Mouse (Mus musculus) effector memory CD4-positive, alpha-beta T cell, adult 5 months (primary cell): ENCODE data around the gene Proz. TPM values are rescaled to one million over a fixed set of nuclear protein-coding genes. Genes with fewer than 3 reads are reported as not detected.

Experiments
- polyA plus RNA-seq: library from polyadenylated mRNA; unstranded; fragments of 100-300 nt; shearing (Covaris generic); gene quantifications from one replicate; pipeline ENCODE4 v1.2.1, GENCODE M21; 2017

Gene Proz
- 2.2 TPM for polyA plus RNA-seq

GRCm38 (mm10) chr8:13060441-13061150 lies at the start of gene Proz:
Gene Proz, plus strand, starts transcription at chr8:13060914.

GRCm38 (mm10) chr8:13025487-13026224 lies 35.1 kb upstream of the Proz start, which contains the start of gene F7:
Gene F7, plus strand, starts transcription at chr8:13026034.

GRCm38 (mm10) chr8:13037015-13037414 lies 23.7 kb upstream of the Proz start, which contains the start of gene F10:
Gene F10, plus strand, starts transcription at chr8:13037308.

GRCm38 (mm10) chr8:13105087-13105881 lies 44.6 kb downstream of the Proz start, which contains the start of the genes Pcid2 and Cul4a:
Gene Pcid2, minus strand, starts transcription at chr8:13105459.
Gene Cul4a, plus strand, starts transcription at chr8:13105621.

Other genes starting within 250 kb of the Proz start
- 1.0 TPM for gene Mcf2l, start 187.1 kb upstream of the Proz start, polyA plus RNA-seq
- not detected for gene F7, start 34.9 kb upstream of the Proz start, polyA plus RNA-seq
- not detected for gene F10, start 23.6 kb upstream of the Proz start, polyA plus RNA-seq
- 37.3 TPM for gene Pcid2, start 44.5 kb downstream of the Proz start, polyA plus RNA-seq
- gene Cul4a, start 44.7 kb downstream of the Proz start, polyA plus RNA-seq, result 24.1 TPM
- gene Lamp1, start 98.2 kb downstream of the Proz start, polyA plus RNA-seq, result 204 TPM
- gene Grtp1, start 139.7 kb downstream of the Proz start, polyA plus RNA-seq, result 2.3 TPM
- not detected for gene Adprhl1, start 193.2 kb downstream of the Proz start, polyA plus RNA-seq
- gene Dcun1d2, start 227.2 kb downstream of the Proz start, polyA plus RNA-seq, result 16.5 TPM
- gene Tmco3, start 227.3 kb downstream of the Proz start, polyA plus RNA-seq, result 21.1 TPM